Mouse (Mus musculus): Measurements from ENCODE around the gene Ash1l. TPM values are rescaled to one million over a fixed set of nuclear protein-coding genes. Genes with fewer than 3 reads are reported as not detected.
"Not testable (repeated sequence)": the region's sequence is repeated elsewhere in the genome, so short reads cannot be mapped to it uniquely, and the experiment has no call there.

Ash1l gene
- polyA plus RNA-seq, 1 experiment = 0.23 TPM

- Histone ChIP-seq H3K4me3 (replicated peaks) (no peak overlapping the region), H3K36me3 (ENCODE audit: control insufficient read depth) (peaks cover 74% of the 10 kb centered on the region), H3K4me1 (ENCODE audit: control insufficient read depth) (no peaks in the 10 kb centered on the region), H3K27me3 (ENCODE audit: control insufficient read depth) (no peaks in the 10 kb centered on the region), H3K9me3 (ENCODE audit: control insufficient read depth, low read length) (no peaks in the 10 kb centered on the region)
- TF ChIP-seq TAL1 (IDR thresholded peaks at IDR 0.05; ENCODE audit: low read length) = no peak
- no peak for TF ChIP-seq GATA1 (IDR thresholded peaks at IDR 0.05; ENCODE audit: low read length)
Measured at GRCm38 (mm10) chr3:89001536-89001935, 51.1 kb downstream of the Ash1l start.

DNA sequence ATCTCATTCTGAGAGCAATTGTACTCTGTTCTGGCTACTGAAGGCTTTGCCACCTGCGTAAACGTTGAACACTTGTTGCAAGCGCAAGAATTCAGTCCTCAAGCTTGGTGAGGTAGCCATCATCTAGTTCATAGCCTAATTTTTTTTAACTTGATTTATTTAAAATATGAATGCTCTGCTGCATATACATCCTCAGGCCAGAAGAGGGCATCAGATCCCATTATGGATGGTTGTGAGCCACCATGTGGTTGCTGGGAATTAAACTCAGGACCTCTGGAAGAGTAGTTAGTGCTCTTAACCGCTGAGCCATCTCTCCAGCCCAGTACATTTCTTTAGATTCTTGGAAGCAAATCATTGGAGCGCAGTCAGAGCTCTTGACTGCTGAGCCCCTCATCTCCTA is 80.5 kb downstream of the Ash1l start:
- not testable (repeated sequence) for H3K9me3 ChIP-seq (ENCODE audit: control insufficient read depth, low read length); H3K27me3 ChIP-seq (ENCODE audit: control insufficient read depth); H3K4me3 ChIP-seq (replicated peaks); H3K4me1 ChIP-seq (ENCODE audit: control insufficient read depth)
- H3K36me3 ChIP-seq (ENCODE audit: control insufficient read depth) = peaks cover 93% of the 10 kb centered on the region

- H3K9me3 ChIP-seq (ENCODE audit: control insufficient read depth, low read length) = no peaks in the 10 kb centered on the region
- no peaks in the 10 kb centered on the region for H3K4me1 ChIP-seq (ENCODE audit: control insufficient read depth)
- H3K4me3 ChIP-seq (replicated peaks) = no peak overlapping the region
- no peaks in the 10 kb centered on the region for H3K27me3 ChIP-seq (ENCODE audit: control insufficient read depth)
- H3K36me3 ChIP-seq (ENCODE audit: control insufficient read depth) = peaks cover 93% of the 10 kb centered on the region
- TF ChIP-seq TAL1 (IDR thresholded peaks at IDR 0.05; ENCODE audit: low read length) (no peak), GATA1 (IDR thresholded peaks at IDR 0.05; ENCODE audit: low read length) (no peak)
Measured at GRCm38 (mm10) chr3:89043359-89043758, 92.9 kb downstream of the Ash1l start.

DNA sequence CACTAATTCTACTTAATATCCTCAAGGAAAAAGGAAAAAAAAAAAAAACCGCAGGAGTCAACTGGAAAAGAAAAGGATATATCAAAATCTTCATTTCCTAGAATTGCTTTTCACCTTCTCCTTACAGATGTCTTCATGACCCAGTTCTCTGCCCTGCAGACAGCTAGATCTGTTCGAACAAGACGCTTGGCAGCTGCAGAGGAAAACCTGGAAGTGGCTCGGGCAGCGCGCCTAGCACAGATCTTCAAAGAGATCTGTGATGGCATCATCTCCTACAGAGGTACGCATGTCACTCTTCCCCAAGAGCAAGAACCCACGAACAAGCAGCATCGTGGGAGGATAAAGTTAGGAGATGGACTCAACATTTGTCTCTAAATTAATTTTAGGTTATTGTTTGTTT is 107.9 kb downstream of the Ash1l start:
- H3K27me3 ChIP-seq (ENCODE audit: control insufficient read depth) = no peaks in the 10 kb centered on the region
- H3K4me3 ChIP-seq (replicated peaks) = no peak overlapping the region
- no peaks in the 10 kb centered on the region for H3K4me1 ChIP-seq (ENCODE audit: control insufficient read depth)
- TF ChIP-seq TAL1 (IDR thresholded peaks at IDR 0.05; ENCODE audit: low read length) (no peak), GATA1 (IDR thresholded peaks at IDR 0.05; ENCODE audit: low read length) (no peak)
- H3K9me3 ChIP-seq (ENCODE audit: control insufficient read depth, low read length) = no peaks in the 10 kb centered on the region
- H3K36me3 ChIP-seq (ENCODE audit: control insufficient read depth) = peaks cover 96% of the 10 kb centered on the region

- no peaks in the 10 kb centered on the region for H3K27me3 ChIP-seq (ENCODE audit: control insufficient read depth)
- no peaks in the 10 kb centered on the region for H3K9me3 ChIP-seq (ENCODE audit: control insufficient read depth, low read length)
- TF ChIP-seq GATA1 (IDR thresholded peaks at IDR 0.05; ENCODE audit: low read length) = no peak
- no peak for TF ChIP-seq TAL1 (IDR thresholded peaks at IDR 0.05; ENCODE audit: low read length)
- no peaks in the 10 kb centered on the region for H3K4me1 ChIP-seq (ENCODE audit: control insufficient read depth)
- H3K36me3 ChIP-seq (ENCODE audit: control insufficient read depth) = peaks cover 97% of the 10 kb centered on the region
- H3K4me3 ChIP-seq (replicated peaks) = no peak overlapping the region
Measured at GRCm38 (mm10) chr3:89058783-89059182, 108.4 kb downstream of the Ash1l start.

GRCm38 (mm10) chr3:89061696-89062095 is 111.3 kb downstream of the Ash1l start:
- Histone ChIP-seq H3K36me3 (ENCODE audit: control insufficient read depth) (peaks cover 97% of the 10 kb centered on the region), H3K9me3 (ENCODE audit: control insufficient read depth, low read length) (no peaks in the 10 kb centered on the region), H3K4me3 (replicated peaks) (no peak overlapping the region), H3K27me3 (ENCODE audit: control insufficient read depth) (no peaks in the 10 kb centered on the region), H3K4me1 (ENCODE audit: control insufficient read depth) (no peaks in the 10 kb centered on the region)
- no peak for TF ChIP-seq TAL1 (IDR thresholded peaks at IDR 0.05; ENCODE audit: low read length)

GRCm38 (mm10) chr3:89067265-89067664 is 116.8 kb downstream of the Ash1l start:
- Histone ChIP-seq H3K9me3 (ENCODE audit: control insufficient read depth, low read length) (no peaks in the 10 kb centered on the region), H3K4me3 (replicated peaks) (no peak overlapping the region), H3K4me1 (ENCODE audit: control insufficient read depth) (no peaks in the 10 kb centered on the region), H3K36me3 (ENCODE audit: control insufficient read depth) (peaks cover 98% of the 10 kb centered on the region), H3K27me3 (ENCODE audit: control insufficient read depth) (no peaks in the 10 kb centered on the region)
- no peak for TF ChIP-seq TAL1 (IDR thresholded peaks at IDR 0.05; ENCODE audit: low read length)
- no peak for TF ChIP-seq GATA1 (IDR thresholded peaks at IDR 0.05; ENCODE audit: low read length)

- Histone ChIP-seq H3K4me3 (replicated peaks) (no peak overlapping the region), H3K36me3 (ENCODE audit: control insufficient read depth) (peaks cover 88% of the 10 kb centered on the region), H3K9me3 (ENCODE audit: control insufficient read depth, low read length) (no peaks in the 10 kb centered on the region), H3K4me1 (ENCODE audit: control insufficient read depth) (peaks cover 6% of the 10 kb centered on the region), H3K27me3 (ENCODE audit: control insufficient read depth) (no peaks in the 10 kb centered on the region)
- TF ChIP-seq TAL1 (IDR thresholded peaks at IDR 0.05; ENCODE audit: low read length) (no peak), GATA1 (IDR thresholded peaks at IDR 0.05; ENCODE audit: low read length) (no peak)
Measured at GRCm38 (mm10) chr3:89077383-89077782, 127.0 kb downstream of the Ash1l start.

- H3K9me3 ChIP-seq (ENCODE audit: control insufficient read depth, low read length); H3K27me3 ChIP-seq (ENCODE audit: control insufficient read depth); H3K4me3 ChIP-seq (replicated peaks): not testable (repeated sequence)
- H3K4me1 ChIP-seq (ENCODE audit: control insufficient read depth) = peaks cover 13% of the 10 kb centered on the region
- H3K36me3 ChIP-seq (ENCODE audit: control insufficient read depth) = peaks cover 51% of the 10 kb centered on the region
Measured at GRCm38 (mm10) chr3:89082287-89082686, 131.9 kb downstream of the Ash1l start.

DNA sequence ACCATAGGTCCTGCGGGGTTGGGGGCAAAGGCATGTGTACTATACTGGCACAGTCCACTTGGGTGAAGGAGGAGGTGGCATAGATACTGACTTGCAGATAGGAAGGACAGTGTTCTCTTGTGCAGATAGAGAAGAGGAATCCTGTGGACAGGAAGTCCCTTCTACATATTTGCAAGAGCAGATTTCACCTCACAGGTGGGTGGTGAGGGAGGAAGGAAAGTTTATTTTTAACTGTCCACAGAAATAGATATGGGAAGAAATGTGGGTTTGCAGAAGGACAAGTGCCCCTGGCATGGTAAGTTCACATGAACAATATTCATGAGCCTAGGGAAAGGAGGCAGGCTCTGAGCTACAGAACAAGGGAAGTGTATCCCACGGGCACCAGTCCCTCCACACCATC is 133.7 kb downstream of the Ash1l start:
- TF ChIP-seq TAL1 (IDR thresholded peaks at IDR 0.05; ENCODE audit: low read length) (no peak), GATA1 (IDR thresholded peaks at IDR 0.05; ENCODE audit: low read length) (no peak)
- peaks cover 29% of the 10 kb centered on the region for H3K4me1 ChIP-seq (ENCODE audit: control insufficient read depth)
- H3K4me3 ChIP-seq (replicated peaks) = no peak overlapping the region
- no peaks in the 10 kb centered on the region for H3K9me3 ChIP-seq (ENCODE audit: control insufficient read depth, low read length)
- peaks cover 9% of the 10 kb centered on the region for H3K27me3 ChIP-seq (ENCODE audit: control insufficient read depth)
- H3K36me3 ChIP-seq (ENCODE audit: control insufficient read depth) = peaks cover 35% of the 10 kb centered on the region
